Mouse (Mus musculus) cerebellum, adult 2 months (tissue): ENCODE measurements around the gene Gm21974. TPM values are rescaled to one million over a fixed set of nuclear protein-coding genes. Genes with fewer than 3 reads are reported as not detected.
"Not testable (repeated sequence)": the region's sequence is repeated elsewhere in the genome, so short reads cannot be mapped to it uniquely, and the experiment has no call there.

ENCODE experiments used
- DNase-seq, 2 experiments: peaks; one replicate each; pipeline ENCODE4 v3.0.0; 2021
- H3K27ac ChIP-seq: fragments of 200-500 bp; 2 replicates; pipeline ENCODE4 v1.5.1; 2012; ENCODE audit warnings: low read length, control low read depth, inconsistent platforms; ENCODE audit not compliant: insufficient read depth
- H3K27me3 ChIP-seq: fragments of 200-500 bp; 2 replicates; pipeline ENCODE4 v1.6.1; 2012; ENCODE audit warnings: inconsistent platforms, mild to moderate bottlenecking, low read length, moderate library complexity; ENCODE audit not compliant: control insufficient read depth, insufficient read depth
- H3K4me1 ChIP-seq: fragments of 200-500 bp; 2 replicates; pipeline ENCODE4 v1.6.1; 2011; ENCODE audit warnings: low read length; ENCODE audit not compliant: control insufficient read depth, insufficient read depth
- H3K4me3 ChIP-seq: fragments of 200-500 bp; replicated peaks from 2 replicates; pipeline ENCODE3; 2011; ENCODE audit warnings: mild to moderate bottlenecking, low read depth, low read length, control low read depth; ENCODE audit not compliant: insufficient read depth
- CTCF ChIP-seq: fragments of 200-500 bp; IDR thresholded peaks from 2 replicates; pipeline ENCODE4 v1.5.1; 2011; ENCODE audit warnings: low read depth, mild to moderate bottlenecking, control low read depth, low read length, moderate library complexity, borderline replicate concordance; ENCODE audit not compliant: insufficient read depth
- POLR2A ChIP-seq: fragments of 200-500 bp; IDR thresholded peaks from 2 replicates; pipeline ENCODE4 v1.6.1; 2011; ENCODE audit warnings: low read length, control low read depth, borderline replicate concordance; ENCODE audit not compliant: insufficient read depth
- WGBS: fragments of 180-500 bp; shearing (Covaris S2); methylation state at CpG from one replicate; pipeline ENCODE4 v1.1.7; 2018; 5-methylcytosine and 5-hydroxymethylcytosine counted together
- polyA plus RNA-seq: library from polyadenylated mRNA; depleted of rRNA; stranded (reverse); fragments of >200 nt; gene quantifications from 2 replicates; pipeline ENCODE4 v1.2.3, GENCODE M21; 2012; rRNA removed

Gm21974 gene
- polyA plus RNA-seq, 1 experiment = not detected

- 71% methylated on average over 6 of the region's 6 CpGs for WGBS
- no peak overlapping the region for H3K4me3 ChIP-seq
- H3K4me1 ChIP-seq = no peaks in the 10 kb centered on the region
- no peak overlapping the region for H3K27ac ChIP-seq
- H3K27me3 ChIP-seq = no peaks in the 10 kb centered on the region
- TF ChIP-seq CTCF = no peak
- TF ChIP-seq POLR2A = no peak
- no peak for DNase-seq
Measured at GRCm38 (mm10) chr7:127849973-127850875, 45.0 kb downstream of the Gm21974 start.

- peak; percentile 87 to 88 for DNase-seq
- H3K4me3 ChIP-seq = peak overlapping the region; percentile 91
Measured at GRCm38 (mm10) chr7:127842001-127842718, 53.1 kb downstream of the Gm21974 start.

GRCm38 (mm10) chr7:127841340-127842000 lies 53.8 kb downstream of the Gm21974 start:
- peak overlapping the region; percentile 91 for H3K4me3 ChIP-seq
- peaks cover 12% of the 10 kb centered on the region; the same call in 1 of the 2 replicates for H3K4me1 ChIP-seq
- no peaks in the 10 kb centered on the region for H3K27me3 ChIP-seq
- peak overlapping the region; percentile 97 for H3K27ac ChIP-seq
- DNase-seq = peak; percentile 94 to 95
- WGBS = 2% methylated on average over 46 of the region's 46 CpGs
- TF ChIP-seq CTCF (no peak), POLR2A (peak; percentile 63; the same call in 1 of the 2 replicates)

More at GRCm38 (mm10) chr7:127842001-127842718, 53.1 kb downstream of the Gm21974 start:
- WGBS = under 1% methylated on average over 40 of the region's 40 CpGs
- Histone ChIP-seq H3K27ac (peak overlapping the region; percentile 87), H3K27me3 (no peaks in the 10 kb centered on the region), H3K4me1 (peaks cover 6% of the 10 kb centered on the region; the same call in 1 of the 2 replicates)
- no peak for TF ChIP-seq CTCF
- peak; percentile 77; the same call in 1 of the 2 replicates for TF ChIP-seq POLR2A

- H3K27ac ChIP-seq = peak overlapping the region; percentile 97
- H3K4me3 ChIP-seq = peak overlapping the region; percentile 52
- H3K27me3 ChIP-seq = no peaks in the 10 kb centered on the region
- WGBS = 0% methylated on average over 15 of the region's 15 CpGs
- TF ChIP-seq POLR2A (no peak), CTCF (no peak)
- DNase-seq = peak; percentile 85 to 86
- H3K4me1 ChIP-seq = peaks cover 15% of the 10 kb centered on the region; the same call in 1 of the 2 replicates
Measured at GRCm38 (mm10) chr7:127840886-127841285, 54.4 kb downstream of the Gm21974 start.

- DNase-seq, H3K4me3 ChIP-seq, H3K27me3 ChIP-seq: not testable (repeated sequence)
- 85% methylated on average over 2 of the region's 2 CpGs for WGBS
- Histone ChIP-seq H3K27ac (peak overlapping the region; percentile 97; the same call in 1 of the 2 replicates), H3K4me1 (peaks cover 16% of the 10 kb centered on the region; the same call in 1 of the 2 replicates)
Measured at GRCm38 (mm10) chr7:127840031-127840430, 55.2 kb downstream of the Gm21974 start.

GRCm38 (mm10) chr7:127837878-127838277 lies 57.4 kb downstream of the Gm21974 start:
- not testable (repeated sequence) for H3K27me3 ChIP-seq, DNase-seq, H3K4me3 ChIP-seq
- Histone ChIP-seq H3K27ac (peak overlapping the region; percentile 59), H3K4me1 (peaks cover 16% of the 10 kb centered on the region; the same call in 1 of the 2 replicates)
- TF ChIP-seq CTCF = 0 out of 2 replicates have a peak, but pooled peaks have one; percentile 17
- 78% methylated on average over 4 of the region's 4 CpGs for WGBS

- Histone ChIP-seq H3K4me1 (peaks cover 16% of the 10 kb centered on the region; the same call in 1 of the 2 replicates), H3K27ac (peak overlapping the region; percentile 59), H3K27me3 (no peaks in the 10 kb centered on the region), H3K4me3 (no peak overlapping the region)
- peak; percentile 62 to 80 for DNase-seq
- TF ChIP-seq POLR2A = peak; percentile 33; the same call in 1 of the 2 replicates
- TF ChIP-seq CTCF = no peak
- 17% methylated on average over 5 of the region's 5 CpGs for WGBS
Measured at GRCm38 (mm10) chr7:127837473-127837872, 57.8 kb downstream of the Gm21974 start.

Other genes starting within 250 kb of the Gm21974 start
- 33.3 and 36.1 TPM in 2 replicates for gene Bcl7c, start 186.5 kb downstream of the Gm21974 start, polyA plus RNA-seq
- gene Ctf1, start 182.7 kb downstream of the Gm21974 start, polyA plus RNA-seq = 6.4 and 6.5 TPM in 2 replicates
- gene Ctf2, start 163.3 kb downstream of the Gm21974 start, polyA plus RNA-seq = not detected in 2 replicates
- 35.2 and 37.8 TPM in 2 replicates for gene Fbxl19, start 150.9 kb downstream of the Gm21974 start, polyA plus RNA-seq
- 24.1 and 26.1 TPM in 2 replicates for gene Orai3, start 125.6 kb downstream of the Gm21974 start, polyA plus RNA-seq
- 23.1 and 25.5 TPM in 2 replicates for gene Setd1a, start 118.8 kb downstream of the Gm21974 start, polyA plus RNA-seq
- 0.46 and 0.47 TPM in 2 replicates for gene Gm49388, start 109.8 kb downstream of the Gm21974 start, polyA plus RNA-seq
- 30.4 and 39.6 TPM in 2 replicates for gene Hsd3b7, start 94.8 kb downstream of the Gm21974 start, polyA plus RNA-seq
- gene Stx4a, start 71.2 kb downstream of the Gm21974 start, polyA plus RNA-seq = 127 and 153 TPM in 2 replicates
- 452 and 453 TPM in 2 replicates for gene Stx1b, start 70.9 kb downstream of the Gm21974 start, polyA plus RNA-seq
- 17.8 and 18.8 TPM in 2 replicates for gene Zfp646, start 19.2 kb downstream of the Gm21974 start, polyA plus RNA-seq
- gene Zfp668, start 18.6 kb downstream of the Gm21974 start, polyA plus RNA-seq = 10.9 TPM in 2 replicates
- gene Prss53, start 4.5 kb downstream of the Gm21974 start, polyA plus RNA-seq = 5.3 and 6.3 TPM in 2 replicates
- gene Vkorc1, start 163 bp upstream of the Gm21974 start, polyA plus RNA-seq = 61.5 and 63.1 TPM in 2 replicates
- 69.7 and 71.5 TPM in 2 replicates for gene Bckdk, start 8.6 kb upstream of the Gm21974 start, polyA plus RNA-seq
- 49.1 and 50.0 TPM in 2 replicates for gene Kat8, start 17.1 kb upstream of the Gm21974 start, polyA plus RNA-seq
- gene Prss8, start 34.6 kb upstream of the Gm21974 start, polyA plus RNA-seq = 0.06 and 0.08 TPM in 2 replicates
- gene Prss36, start 51.3 kb upstream of the Gm21974 start, polyA plus RNA-seq = 15.9 and 18.9 TPM in 2 replicates
- gene Fus, start 72.0 kb upstream of the Gm21974 start, polyA plus RNA-seq = 451 and 486 TPM in 2 replicates
- 3.9 and 5.1 TPM in 2 replicates for gene Pycard, start 98.4 kb upstream of the Gm21974 start, polyA plus RNA-seq
- 2.1 and 2.3 TPM in 2 replicates for gene Trim72, start 108.5 kb upstream of the Gm21974 start, polyA plus RNA-seq
- gene Itgam, start 167.2 kb upstream of the Gm21974 start, polyA plus RNA-seq = 3.4 and 4.2 TPM in 2 replicates
- not detected in 2 replicates for gene Gm49368, start 167.2 kb upstream of the Gm21974 start, polyA plus RNA-seq
- 0.10 and 0.14 TPM in 2 replicates for gene Itgax, start 234.1 kb upstream of the Gm21974 start, polyA plus RNA-seq